8 mouse cellular contexts compared by ENCODE assay signal in genomic region chr12:87442177-87443114, GRCm38 (mm10). TPM values are rescaled to one million over a fixed set of nuclear protein-coding genes. Genes with fewer than 3 reads are reported as not detected.
DNase-seq lines count a peak whose midpoint lies in the region; ATAC-seq and TF ChIP-seq lines count a peak whose summit lies in the region.

No protein-coding gene starts in this region.

- WGBS in thymus, adult 2 months: 19% methylated on average over 12 of the region's 12 CpGs

- H3K36me3 ChIP-seq in thymus, adult 2 months (ENCODE audit: control insufficient read depth, insufficient read depth, low read length): peaks cover 30% of the 10 kb centered on the region
- H3K36me3 ChIP-seq in myocyte (ENCODE audit: control insufficient read depth, insufficient read depth): peaks cover 48% of the 10 kb centered on the region

- H3K27ac ChIP-seq in thymus, adult 2 months (ENCODE audit: control insufficient read depth, insufficient read depth, low read length): no peak overlapping the region

- DNase-seq in thymus, adult 2 months: peak; percentile 7
- no peak for DNase-seq in thymus, postnatal 36 days
- peak; percentile 49 for DNase-seq in embryo, embryonic 10 days (ENCODE audit: low spot score)
- DNase-seq in induced T-regulatory cell, adult 2 months (ENCODE audit: low read depth): peak; percentile 70
- no peak for DNase-seq in cerebellum, adult 8-10 months
- DNase-seq in gastrocnemius, postnatal 14 days: no peak

- no peaks in the 10 kb centered on the region for H3K27me3 ChIP-seq in thymus, adult 2 months (ENCODE audit: control insufficient read depth, insufficient read depth, low read length)
- no peaks in the 10 kb centered on the region for H3K27me3 ChIP-seq in myocyte (ENCODE audit: control insufficient read depth, insufficient read depth, insufficient read length)

- TF ChIP-seq CTCF in thymus, adult 2 months (IDR thresholded peaks at IDR 0.05; ENCODE audit: borderline replicate concordance, control insufficient read depth, extremely low read depth, insufficient read depth, low read length, poor library complexity): no peak

- no peak for ATAC-seq in monocyte, adult 5-6 weeks (replicated peaks; ENCODE audit: insufficient number of reproducible peaks, low FRiP score, low TSS enrichment, poor library complexity, severe bottlenecking)

- no peak for TF ChIP-seq POLR2A in thymus, adult 2 months (IDR thresholded peaks at IDR 0.05; ENCODE audit: control insufficient read depth, extremely low read depth, insufficient read depth, low read length, poor library complexity)
- no peak for TF ChIP-seq POLR2A in myocyte (IDR thresholded peaks at IDR 0.05; ENCODE audit: insufficient read length, low read depth)

- H3ac ChIP-seq in myocyte (ENCODE audit: control insufficient read depth, insufficient read length): peak overlapping the region; percentile 66

- H3K4me2 ChIP-seq in myocyte (ENCODE audit: low read depth): peak overlapping the region; percentile 98

- H3K4me1 ChIP-seq in thymus, adult 2 months (replicated peaks; ENCODE audit: control insufficient read depth, insufficient read depth, low read length): peaks cover 3% of the 10 kb centered on the region; the same call in 1 of the 2 replicates

- H3K79me2 ChIP-seq in myocyte (ENCODE audit: control insufficient read depth, insufficient read depth): peaks cover 79% of the 10 kb centered on the region

- intact Hi-C loops in gastrocnemius, postnatal 14 days (cut with DNase I; ENCODE audit: low total_unique reads): no loop called here

- peak overlapping the region; percentile 27; the same call in 1 of the 2 replicates for H3K4me3 ChIP-seq in thymus, adult 2 months (ENCODE audit: control insufficient read depth, insufficient read depth, low read length)
- peak overlapping the region; percentile 94 for H3K4me3 ChIP-seq in myocyte

TF ChIP-seq in myocyte, 11 proteins besides CTCF, POLR2A, EP300 and RAD21:
- TF ChIP-seq TCF12 (IDR thresholded peaks at IDR 0.05; ENCODE audit: insufficient read depth, poor library complexity, severe bottlenecking) (no peak), USF1 (IDR thresholded peaks at IDR 0.05; ENCODE audit: low read depth) (peak; percentile 31), E2F4 (IDR thresholded peaks at IDR 0.05; ENCODE audit: insufficient read depth) (no peak), TCF3 (IDR thresholded peaks at IDR 0.05; ENCODE audit: insufficient read length, low read depth) (no peak), SRF (IDR thresholded peaks at IDR 0.05; ENCODE audit: control insufficient read depth, insufficient read length, low read depth) (no peak), POLR2AphosphoS2 (IDR thresholded peaks at IDR 0.05; ENCODE audit: insufficient read length, low read depth) (no peak), MYOD1 (IDR thresholded peaks at IDR 0.05; ENCODE audit: control insufficient read depth in 1 of 3, insufficient read length in 2 of 3, low read depth in 2 of 3) (no peak), MYOG (IDR thresholded peaks at IDR 0.05; ENCODE audit: control insufficient read depth in 1 of 3, insufficient read depth in 1 of 3, insufficient read length in 2 of 3, low read depth in 2 of 3) (no peak), MAX (IDR thresholded peaks at IDR 0.05; ENCODE audit: low read depth) (peak; percentile 60), CEBPB (IDR thresholded peaks at IDR 0.05; ENCODE audit: insufficient read depth, poor library complexity, severe bottlenecking) (no peak), REST (IDR thresholded peaks at IDR 0.05; ENCODE audit: insufficient read depth, insufficient read length) (no peak)

RNA-seq across cellular contexts. Expression of gene Slirp, which starts 1.2 kb away (rescaled TPM):
- 10.5 and 17.5 TPM in 2 replicates for polyA plus RNA-seq in thymus, adult 2 months (2012; rRNA removed)
- polyA plus RNA-seq in myocyte (2012; fragmentation: generic; extraction: Trizol): 101 TPM
- 58.5 to 81.5 TPM (median 77.2 TPM) in 3 replicates for total RNA-seq in monocyte, adult 5-6 weeks (2017)
- total RNA-seq in gastrocnemius, postnatal 14 days (2021): 100 to 1,000 TPM; 142 to 154 TPM

RNA-seq across cellular contexts. Expression of gene Alkbh1, which starts 1.4 kb away (rescaled TPM):
- 36.1 and 42.7 TPM in 2 replicates for polyA plus RNA-seq in thymus, adult 2 months (2012; rRNA removed)
- 9.3 TPM for polyA plus RNA-seq in myocyte (2012; fragmentation: generic; extraction: Trizol)
- total RNA-seq in monocyte, adult 5-6 weeks (2017): 29.1 to 63.3 TPM (median 38.0 TPM) in 3 replicates
- total RNA-seq in gastrocnemius, postnatal 14 days (2021): 1 to 10 TPM; 6.0 to 7.6 TPM

RNA-seq across cellular contexts. Expression of gene Snw1, which starts 29.6 kb away (rescaled TPM):
- 14.3 and 16.8 TPM in 2 replicates for polyA plus RNA-seq in thymus, adult 2 months (2012; rRNA removed)
- 48.2 TPM for polyA plus RNA-seq in myocyte (2012; fragmentation: generic; extraction: Trizol)
- total RNA-seq in monocyte, adult 5-6 weeks (2017): 144 to 150 TPM (median 147 TPM) in 3 replicates
- 10 to 100 TPM; 43.7 to 44.7 TPM for total RNA-seq in gastrocnemius, postnatal 14 days (2021)

RNA-seq across cellular contexts. Expression of gene Gm5788, which starts 52.1 kb away (rescaled TPM):
- not detected in 2 replicates for polyA plus RNA-seq in thymus, adult 2 months (2012; rRNA removed)
- not detected for polyA plus RNA-seq in myocyte (2012; fragmentation: generic; extraction: Trizol)
- not detected in 3 replicates for total RNA-seq in monocyte, adult 5-6 weeks (2017)
- total RNA-seq in gastrocnemius, postnatal 14 days (2021): not detected

RNA-seq across cellular contexts. Expression of gene Sptlc2, which starts 54.3 kb away (rescaled TPM):
- 9.2 and 10.2 TPM in 2 replicates for polyA plus RNA-seq in thymus, adult 2 months (2012; rRNA removed)
- polyA plus RNA-seq in myocyte (2012; fragmentation: generic; extraction: Trizol): 43.4 TPM
- total RNA-seq in monocyte, adult 5-6 weeks (2017): 143 to 275 TPM (median 270 TPM) in 3 replicates
- 10 to 100 TPM; 16.8 to 20.2 TPM for total RNA-seq in gastrocnemius, postnatal 14 days (2021)

Comparison
In these comparisons a context has a peak if more than half of its experiments do, and no peak if none do; other contexts are left out.
1. DNase-seq: peak in thymus, adult 2 months (single experiment), embryo, embryonic 10 days (single experiment) and induced T-regulatory cell, adult 2 months (single experiment); none in thymus, postnatal 36 days (0 of 2), cerebellum, adult 8-10 months (single experiment) and gastrocnemius, postnatal 14 days (single experiment).